Mouse (Mus musculus) kidney, postnatal 0 days (tissue): ENCODE measurements around the gene Vrk2. TPM values are rescaled to one million over a fixed set of nuclear protein-coding genes. Genes with fewer than 3 reads are reported as not detected.

Experiments used
- ATAC-seq: fragments of 200-750 bp; cut with Nextera tagmentation; replicated peaks from 2 replicates; pipeline ENCODE4 v1.8.0; 2017; ENCODE audit warnings: low read depth, moderate number of reproducible peaks, moderate TSS enrichment, moderate library complexity; ENCODE audit not compliant: low FRiP score
- DNase-seq: peaks from one replicate; pipeline ENCODE4 v3.0.0-alpha.2; 2016; ENCODE audit warnings: low spot score
- H3K27ac ChIP-seq: fragments of 300-500 bp; sonication (generic); 2 replicates; pipeline ENCODE4 v1.5.1; 2014; ENCODE audit warnings: mild to moderate bottlenecking
- H3K27me3 ChIP-seq: fragments of 300-500 bp; sonication (generic); 2 replicates; pipeline ENCODE4 v1.6.1; 2014; ENCODE audit warnings: low read length, mixed read lengths; ENCODE audit not compliant: insufficient read depth
- H3K36me3 ChIP-seq: fragments of 300-500 bp; sonication (generic); 2 replicates; pipeline ENCODE4 v1.6.1; 2014; ENCODE audit warnings: low read length, mixed read lengths; ENCODE audit not compliant: insufficient read depth
- H3K4me1 ChIP-seq: fragments of 300-500 bp; sonication (generic); replicated peaks from 2 replicates; pipeline ENCODE4 v1.6.1; 2014; ENCODE audit warnings: antibody characterized with exemption, low read length, mixed read lengths; ENCODE audit not compliant: insufficient read depth
- H3K4me2 ChIP-seq: fragments of 300-500 bp; sonication (generic); 2 replicates; pipeline ENCODE4 v1.6.1; 2014; ENCODE audit warnings: mild to moderate bottlenecking, low read length, moderate library complexity, mixed read lengths
- H3K4me3 ChIP-seq: fragments of 300-500 bp; sonication (generic); replicated peaks from 2 replicates; pipeline ENCODE4 v1.5.1; 2014; ENCODE audit warnings: low read depth, low read length
- H3K9ac ChIP-seq: fragments of 300-500 bp; sonication (generic); 2 replicates; pipeline ENCODE4 v1.6.1; 2014; ENCODE audit warnings: low read depth, low read length
- H3K9me3 ChIP-seq: fragments of 300-500 bp; sonication (generic); replicated peaks from 2 replicates; pipeline ENCODE4 v1.6.1; 2016; ENCODE audit warnings: low read length, inconsistent platforms, mixed read lengths
- CTCF ChIP-seq: IDR thresholded peaks from 2 replicates; pipeline ENCODE4 v1.5.1; 2016; ENCODE audit warnings: antibody characterized with exemption, low read depth, mild to moderate bottlenecking, moderate library complexity
- WGBS: fragments of 180-500 bp; shearing (Covaris S2); extraction: QIAGEN DNeasy Blood & Tissue Kit; methylation state at CpG from one replicate; pipeline ENCODE4 v1.1.7; 2014; 5-methylcytosine and 5-hydroxymethylcytosine counted together
- polyA plus RNA-seq: library from polyadenylated mRNA; unstranded; fragments of >200 nt; fragmentation: Nextera tagmentation; extraction: Ambion mirVana; gene quantifications from 2 replicates; pipeline ENCODE4 v1.2.1, GENCODE M21; 2015

Gene Vrk2
- polyA plus RNA-seq, 1 experiment from 2014 or later = 14.1 TPM

DNA sequence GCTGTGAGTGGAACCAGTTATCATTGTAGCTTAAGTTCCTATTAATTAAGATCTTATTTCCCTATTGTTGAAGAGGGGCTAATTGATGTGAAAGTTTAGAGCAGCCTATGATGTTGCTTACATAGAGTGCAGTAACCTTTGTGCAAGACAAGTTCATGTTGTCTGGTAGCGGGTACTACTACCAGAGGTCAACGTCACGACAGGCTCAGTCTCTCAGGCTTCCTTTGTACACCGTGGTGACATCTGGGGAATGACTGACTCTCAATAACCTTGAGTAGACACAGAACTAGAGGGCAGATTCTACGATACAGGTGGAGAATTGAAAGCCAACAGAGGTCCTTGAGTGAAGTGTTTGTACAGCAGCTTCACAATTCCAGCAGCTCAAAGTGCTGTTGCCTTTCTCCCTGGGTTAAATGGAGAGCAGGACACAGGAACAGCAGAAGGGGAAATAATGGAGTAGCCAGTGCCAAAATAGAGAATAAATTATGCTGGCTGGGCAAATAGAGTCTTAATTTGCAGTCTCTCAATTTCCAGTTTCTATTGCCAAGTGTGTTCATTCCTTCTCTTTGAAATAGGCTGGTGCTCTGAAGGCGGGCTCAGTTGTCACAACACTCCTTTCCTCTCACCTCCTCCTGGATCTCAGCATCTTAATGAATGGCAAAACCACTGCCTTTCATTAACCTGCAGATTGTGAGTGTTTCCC, 116.6 kb downstream of the Vrk2 start:
- no peak overlapping the region for H3K4me3 ChIP-seq
- no peaks in the 10 kb centered on the region for H3K4me1 ChIP-seq
- 0 out of 2 replicates have a peak, but pooled peaks cover 4% of the 10 kb centered on the region for H3K36me3 ChIP-seq
- DNase-seq = no peak
- ATAC-seq = no peak
- no peak overlapping the region for H3K27ac ChIP-seq
- H3K9me3 ChIP-seq = no peaks in the 10 kb centered on the region
- no peak overlapping the region for H3K4me2 ChIP-seq
- H3K9ac ChIP-seq = no peak overlapping the region
- no peak for TF ChIP-seq CTCF
- 84% methylated on average over 6 of the region's 6 CpGs for WGBS
- H3K27me3 ChIP-seq = no peaks in the 10 kb centered on the region

DNA sequence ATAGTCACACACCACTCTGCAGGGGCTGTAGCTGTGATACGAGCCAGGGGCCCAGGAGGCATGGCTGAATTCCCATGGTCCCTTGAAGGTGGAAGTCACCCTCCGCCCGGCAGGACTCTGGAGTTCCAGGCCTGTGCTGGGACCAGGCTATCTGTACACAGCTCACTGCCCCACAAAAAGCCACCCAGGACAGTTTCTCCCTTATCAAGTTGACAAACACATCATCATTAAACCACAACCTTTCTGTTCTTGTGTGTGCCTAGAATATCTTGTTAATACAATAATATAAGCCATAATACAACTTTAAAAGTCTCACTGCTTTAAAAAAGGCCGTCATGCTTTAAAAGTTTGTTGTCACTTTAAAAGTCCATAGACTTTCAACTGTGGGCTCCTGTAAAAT, 139.7 kb downstream of the Vrk2 start:
- H3K9ac ChIP-seq = no peak overlapping the region
- H3K27ac ChIP-seq = no peak overlapping the region
- no peak overlapping the region for H3K4me3 ChIP-seq
- no peak for ATAC-seq
- no peak overlapping the region for H3K4me2 ChIP-seq
- H3K9me3 ChIP-seq = no peaks in the 10 kb centered on the region
- DNase-seq = no peak
- WGBS = 87% methylated on average over 4 of the region's 4 CpGs
- H3K27me3 ChIP-seq = no peaks in the 10 kb centered on the region
- H3K4me1 ChIP-seq = no peaks in the 10 kb centered on the region
- no peaks in the 10 kb centered on the region for H3K36me3 ChIP-seq
- no peak for TF ChIP-seq CTCF

DNA sequence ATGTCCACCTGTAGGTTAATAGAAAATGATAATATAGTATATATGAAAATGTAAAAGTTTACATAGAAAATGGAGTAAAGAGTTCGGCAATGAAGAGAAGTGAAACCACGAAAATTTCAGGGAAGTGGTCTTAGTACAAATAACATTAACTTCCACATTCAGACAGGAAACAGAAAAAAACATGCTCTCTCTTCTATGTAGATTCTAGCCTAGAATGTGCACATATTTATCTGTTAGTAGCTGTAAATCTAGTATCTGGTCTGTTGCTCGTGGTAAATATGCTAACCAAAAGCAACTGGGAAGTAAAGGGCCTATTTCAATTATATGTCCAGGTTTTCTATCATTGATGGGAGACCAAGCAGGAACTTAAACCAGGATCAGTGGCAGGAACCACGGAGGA, 141.1 kb downstream of the Vrk2 start:
- DNase-seq (no peak), ATAC-seq (no peak)
- no peak overlapping the region for H3K9ac ChIP-seq
- H3K27me3 ChIP-seq = no peaks in the 10 kb centered on the region
- WGBS = 89% methylated on average over 4 of the region's 4 CpGs
- H3K4me1 ChIP-seq = no peaks in the 10 kb centered on the region
- no peak overlapping the region for H3K27ac ChIP-seq
- H3K4me2 ChIP-seq = no peak overlapping the region
- TF ChIP-seq CTCF = no peak
- no peaks in the 10 kb centered on the region for H3K9me3 ChIP-seq
- H3K36me3 ChIP-seq = no peaks in the 10 kb centered on the region
- no peak overlapping the region for H3K4me3 ChIP-seq

DNA sequence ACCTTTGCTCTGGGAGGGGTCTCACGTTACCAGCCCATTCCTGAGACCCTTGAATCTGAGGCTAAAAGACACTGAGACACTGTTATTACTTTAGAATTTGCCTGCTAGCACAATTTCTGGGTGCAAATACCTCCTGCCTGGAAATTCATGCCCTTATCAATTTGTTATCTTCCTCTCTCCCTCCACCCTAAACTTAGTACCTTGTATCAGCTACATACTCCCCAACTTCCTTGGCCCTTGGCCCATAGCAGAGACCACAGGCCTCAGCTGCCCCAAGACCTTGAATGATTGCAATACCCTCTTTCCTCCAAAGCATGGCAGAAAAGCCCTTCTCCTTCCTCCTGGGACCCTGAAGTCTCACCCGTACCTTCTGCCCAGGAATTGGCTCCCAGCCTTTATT, 142.6 kb downstream of the Vrk2 start:
- Histone ChIP-seq H3K27me3 (no peaks in the 10 kb centered on the region), H3K36me3 (no peaks in the 10 kb centered on the region), H3K4me3 (no peak overlapping the region), H3K4me1 (no peaks in the 10 kb centered on the region), H3K9me3 (no peaks in the 10 kb centered on the region), H3K27ac (no peak overlapping the region), H3K9ac (no peak overlapping the region), H3K4me2 (no peak overlapping the region)
- 90% methylated on average over 2 of the region's 2 CpGs for WGBS
- no peak for TF ChIP-seq CTCF
- DNase-seq = no peak
- ATAC-seq = no peak

DNA sequence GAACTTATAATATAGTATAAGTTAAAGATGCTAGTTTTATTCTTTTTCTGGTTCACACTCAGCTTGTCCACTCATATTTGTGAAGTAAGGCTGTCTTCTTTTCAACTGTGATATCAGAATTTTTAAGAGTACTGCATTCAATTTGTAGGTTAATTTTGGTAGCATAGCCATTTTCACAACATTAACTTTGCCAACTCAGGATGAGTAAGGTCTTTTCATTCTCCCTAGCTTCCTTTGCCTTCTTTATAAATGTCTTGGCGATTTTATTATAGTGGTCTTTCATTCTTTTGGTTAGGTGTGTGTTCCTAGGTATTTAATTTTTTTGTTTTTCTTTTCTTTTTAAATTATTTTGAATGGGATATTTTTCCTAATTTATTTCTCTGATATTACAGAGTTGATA, 143.2 kb downstream of the Vrk2 start:
- Histone ChIP-seq H3K9ac (no peak overlapping the region), H3K4me3 (no peak overlapping the region), H3K4me2 (no peak overlapping the region), H3K4me1 (no peaks in the 10 kb centered on the region), H3K36me3 (no peaks in the 10 kb centered on the region), H3K27ac (no peak overlapping the region), H3K27me3 (no peaks in the 10 kb centered on the region), H3K9me3 (no peaks in the 10 kb centered on the region)
- ATAC-seq = no peak
- DNase-seq = no peak
- WGBS = 92% methylated on average over 1 of the region's 1 CpGs
- TF ChIP-seq CTCF = no peak

DNA sequence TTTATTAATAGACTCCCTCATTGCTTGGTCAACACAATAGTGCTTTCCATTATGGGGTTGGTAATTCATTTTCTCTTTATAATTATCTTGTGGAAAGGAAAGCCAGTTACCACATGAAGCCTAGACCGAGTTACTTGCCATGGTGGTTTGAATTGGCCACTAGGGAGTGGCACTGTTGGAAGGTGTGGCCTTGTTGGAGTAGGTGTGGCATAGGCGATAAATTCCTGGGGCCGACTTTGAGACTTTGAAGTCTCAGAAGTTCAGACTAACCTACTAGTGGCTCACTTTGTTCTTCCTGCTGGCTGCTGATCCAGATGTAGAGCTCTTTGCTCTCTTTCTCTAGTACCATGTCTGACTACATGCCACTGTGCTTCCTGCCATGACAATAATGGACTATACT, 144.0 kb downstream of the Vrk2 start:
- H3K9ac ChIP-seq = no peak overlapping the region
- WGBS = 88% methylated on average over 3 of the region's 3 CpGs
- DNase-seq (no peak), ATAC-seq (no peak)
- H3K4me2 ChIP-seq = no peak overlapping the region
- H3K9me3 ChIP-seq = no peaks in the 10 kb centered on the region
- H3K36me3 ChIP-seq = no peaks in the 10 kb centered on the region
- TF ChIP-seq CTCF = no peak
- H3K27ac ChIP-seq = no peak overlapping the region
- H3K4me1 ChIP-seq = no peaks in the 10 kb centered on the region
- no peak overlapping the region for H3K4me3 ChIP-seq
- H3K27me3 ChIP-seq = no peaks in the 10 kb centered on the region

DNA sequence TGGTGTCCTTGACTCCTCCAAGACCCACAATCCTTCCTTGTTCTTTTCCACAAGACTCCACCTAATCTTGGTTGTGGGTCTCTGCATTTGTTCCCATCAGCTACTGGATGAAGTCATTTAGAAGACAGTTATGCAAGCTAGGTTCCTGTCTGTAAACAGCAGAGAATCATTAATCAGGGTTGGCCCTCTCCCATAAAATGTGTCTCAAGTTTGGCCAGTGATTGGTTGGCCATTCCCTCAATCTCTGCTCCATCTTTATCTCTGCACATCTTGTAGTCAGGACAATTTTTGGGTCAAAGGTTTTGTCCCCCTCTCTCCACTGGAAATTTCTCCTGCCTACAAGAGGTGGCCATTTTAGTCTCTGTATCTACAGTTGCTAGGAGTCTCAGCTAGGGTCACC, 149.4 kb downstream of the Vrk2 start:
- no peaks in the 10 kb centered on the region for H3K4me1 ChIP-seq
- no peak overlapping the region for H3K9ac ChIP-seq
- ATAC-seq = no peak
- no peaks in the 10 kb centered on the region for H3K9me3 ChIP-seq
- no peak for TF ChIP-seq CTCF
- DNase-seq = no peak
- no peak overlapping the region for H3K4me3 ChIP-seq
- H3K27ac ChIP-seq = no peak overlapping the region
- H3K4me2 ChIP-seq = no peak overlapping the region
- no peaks in the 10 kb centered on the region for H3K36me3 ChIP-seq
- no peaks in the 10 kb centered on the region for H3K27me3 ChIP-seq
